Mouse (Mus musculus) CH12.LX (cell line): ENCODE measurements around the gene Cd151.

Experiments
- CTCF ChIP-seq, 2 experiments: IDR thresholded peaks in 1 of 2; conservative IDR thresholded peaks in 1 of 2; 2 replicates each; pipeline ENCODE4 v1.5.1; 2011 to 2012; ENCODE audit warnings: low read depth in 2 of 2, low read length in 2 of 2, improper control_type of control experiment in 1 of 2, inconsistent platforms in 1 of 2, mild to moderate bottlenecking in 1 of 2, moderate library complexity in 1 of 2
- MAFK ChIP-seq: IDR thresholded peaks from 2 replicates; pipeline ENCODE4 v1.6.1; 2011; ENCODE audit warnings: low read length, improper control_type of control experiment; ENCODE audit not compliant: insufficient replicate concordance
- POLR2A ChIP-seq: IDR thresholded peaks from 2 replicates; pipeline ENCODE4 v1.6.1; 2011; ENCODE audit warnings: low read depth, mild to moderate bottlenecking, improper control_type of control experiment, low read length
- SIN3A ChIP-seq: IDR thresholded peaks from 2 replicates; pipeline ENCODE4 v1.6.1; 2012; ENCODE audit warnings: low read length, improper control_type of control experiment, inconsistent platforms

DNA sequence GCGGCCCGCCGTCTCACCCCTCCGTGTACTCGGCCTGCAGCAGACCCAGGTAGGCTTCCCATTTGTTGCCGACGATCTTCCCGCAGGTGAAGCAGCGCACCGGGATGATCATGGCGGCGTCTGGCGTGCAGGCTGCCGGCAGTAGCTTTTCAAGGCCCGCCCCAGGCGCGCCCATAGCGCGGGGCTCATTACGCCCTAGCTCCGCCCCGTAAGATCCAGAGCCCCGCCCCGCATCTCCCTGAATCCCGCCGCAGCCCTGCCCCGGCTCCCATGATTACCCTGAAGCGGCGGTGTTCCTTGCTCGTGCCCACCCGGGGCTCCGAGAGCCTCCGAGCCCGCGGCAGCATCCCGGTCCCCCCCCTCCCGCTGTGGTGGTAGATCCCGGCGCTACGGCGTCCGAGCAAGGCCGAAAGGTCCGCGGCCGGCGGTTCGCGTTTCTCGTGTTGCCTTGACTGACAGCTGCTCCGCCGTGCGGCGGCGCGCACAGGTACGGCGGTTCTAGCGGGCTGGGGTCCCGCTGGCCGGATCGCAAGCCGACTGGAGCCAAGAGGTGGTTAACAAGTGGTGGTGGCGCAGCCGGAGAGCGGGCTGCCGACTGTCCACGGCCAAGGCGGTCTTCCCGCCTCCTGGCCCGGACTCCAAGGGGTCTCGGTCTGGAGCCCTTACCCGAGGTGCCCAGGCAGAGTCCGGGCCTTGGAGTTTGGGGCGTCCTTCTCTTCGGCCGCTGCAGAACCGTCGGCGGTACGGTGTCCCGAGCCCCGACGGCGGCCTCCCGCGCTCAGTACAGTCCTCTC is 8.0 kb downstream of the Cd151 start, which contains the start of the genes Polr2l and Tspan4:
- TF ChIP-seq POLR2A = peak; percentile 88
- TF ChIP-seq CTCF (conservative IDR thresholded peaks at IDR 0.05 in 1 of 2, IDR thresholded peaks at IDR 0.05 in 1 of 2; ENCODE audit: low read depth in 2 of 2, low read length in 2 of 2) = no peak
- peak; percentile 98 for TF ChIP-seq SIN3A
- no peak for TF ChIP-seq MAFK
